Mouse (Mus musculus) left cerebral cortex, postnatal 10 days (tissue): Measurements from ENCODE around the gene Thada. TPM values are rescaled to one million over a fixed set of nuclear protein-coding genes. Genes with fewer than 3 reads are reported as not detected.
"Not testable (repeated sequence)": the region's sequence is repeated elsewhere in the genome, so short reads cannot be mapped to it uniquely, and the experiment has no call there.

Source experiments
- DNase-seq, 2 experiments: peaks; one replicate each; pipeline ENCODE4 v3.0.0; 2021 to 2022; ENCODE audit warnings: low spot score in 2 of 2, mixed read lengths in 1 of 2; ENCODE audit errors: extremely low spot score in 1 of 2
- intact Hi-C: fragments of 180-260 bp; cut with DNase I; formaldehyde crosslinking; loops from one replicate; pipeline ENCODE4 v1.15.1; 2025
- total RNA-seq, 2 experiments: library from RNA; stranded (reverse); gene quantifications; 2 replicates each; pipeline ENCODE4 v1.2.3; 2021

The Thada gene
- total RNA-seq, 2 experiments from 2014 or later = 13.3 to 13.8 TPM

- intact Hi-C loops = no loop called here
- DNase-seq = no peak
Observed at GRCm38 (mm10) chr17:84329906-84330470, 136.0 kb downstream of the Thada start.

- intact Hi-C loops = no loop called here
Observed at GRCm38 (mm10) chr17:84328526-84328925, 137.5 kb downstream of the Thada start.

DNA sequence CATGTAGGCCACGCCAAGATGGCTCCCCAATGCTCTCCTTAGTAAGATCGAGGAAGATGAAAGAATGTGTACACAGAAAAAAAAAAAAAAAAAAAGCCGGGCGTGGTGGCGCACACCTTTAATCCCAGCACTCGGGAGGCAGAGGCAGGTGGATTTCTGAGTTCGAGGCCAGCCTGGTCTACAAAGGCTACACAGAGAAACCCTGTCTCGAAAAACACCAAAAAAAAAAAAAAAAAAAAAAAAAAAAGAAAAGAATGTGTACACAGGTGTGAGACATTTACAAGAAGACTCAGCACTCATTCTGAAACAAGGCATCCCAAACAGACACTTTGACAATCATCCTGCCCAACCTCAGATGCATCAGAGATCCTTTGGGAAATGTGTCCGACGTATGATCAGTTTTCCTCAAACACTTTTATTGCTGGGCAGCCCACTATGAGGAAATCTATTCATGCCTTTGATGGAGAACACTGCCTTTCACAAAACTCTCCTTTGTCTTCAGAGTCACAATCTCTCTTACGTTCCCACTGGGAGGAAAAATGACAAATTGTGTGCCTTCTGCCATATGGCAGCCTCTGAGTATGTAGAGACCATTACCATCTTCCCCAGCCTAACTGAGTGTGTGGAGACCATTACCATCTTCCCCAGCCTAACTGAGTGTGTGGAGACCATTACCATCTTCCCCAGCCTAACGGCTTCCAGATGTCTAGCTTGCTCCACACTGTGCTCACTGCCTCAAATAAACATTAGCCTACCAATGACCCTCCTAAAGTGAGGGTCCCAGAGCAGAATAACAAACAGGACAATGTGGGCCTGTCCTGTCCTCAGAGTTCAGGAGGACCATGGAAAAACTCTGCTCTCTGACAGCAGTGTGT lies 138.7 kb downstream of the Thada start:
- DNase-seq = no peak

More at GRCm38 (mm10) chr17:84328526-84328925, 137.5 kb downstream of the Thada start:
- no peak for DNase-seq

GRCm38 (mm10) chr17:84322176-84322575 lies 143.8 kb downstream of the Thada start:
- intact Hi-C loops = no loop called here
- no peak for DNase-seq

More for the DNA sequence above, 138.7 kb downstream of the Thada start:
- intact Hi-C loops = no loop called here

GRCm38 (mm10) chr17:84321351-84321750 lies 144.7 kb downstream of the Thada start:
- DNase-seq = no peak

DNA sequence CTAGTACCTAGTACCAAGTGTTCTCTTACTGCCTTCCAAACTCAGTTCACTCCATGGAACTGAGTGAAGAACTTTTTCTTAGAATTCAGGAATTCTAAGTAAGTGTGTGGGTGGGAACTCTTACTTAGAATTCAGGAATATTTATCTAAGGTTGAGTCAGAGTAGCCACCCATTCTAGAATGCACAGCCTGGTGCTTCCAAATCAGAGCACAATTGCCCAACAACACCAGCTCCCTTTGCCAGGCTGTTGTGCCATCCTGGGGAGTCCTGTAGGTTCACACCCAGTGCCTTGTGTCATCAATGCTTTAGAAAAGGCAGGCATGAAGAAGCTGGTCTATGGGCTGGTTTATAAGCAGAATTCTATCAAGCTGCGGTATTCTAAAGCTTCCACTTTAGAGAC lies 145.4 kb downstream of the Thada start:
- DNase-seq = no peak
- intact Hi-C loops = no loop called here

More at GRCm38 (mm10) chr17:84321351-84321750, 144.7 kb downstream of the Thada start:
- intact Hi-C loops = no loop called here

DNA sequence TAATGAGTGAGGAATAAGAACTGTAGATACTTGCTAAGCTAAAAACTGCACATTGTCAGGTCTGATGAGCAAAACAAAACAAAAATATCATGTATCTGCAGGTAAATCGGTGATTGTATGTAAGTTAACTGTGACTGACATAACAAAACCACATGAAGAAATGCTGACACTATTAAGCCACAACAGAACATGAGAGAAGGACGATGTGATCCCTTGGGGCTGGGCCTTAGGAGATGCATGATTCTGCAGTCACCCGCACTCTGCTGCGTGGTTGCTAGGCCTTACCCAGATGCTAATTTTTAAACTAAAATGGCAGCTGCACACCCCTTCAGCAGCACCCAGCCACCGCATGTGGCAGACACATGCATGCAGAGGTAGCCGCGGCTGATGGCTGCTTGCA lies 151.7 kb downstream of the Thada start:
- intact Hi-C loops = no loop called here
- no peak for DNase-seq

DNA sequence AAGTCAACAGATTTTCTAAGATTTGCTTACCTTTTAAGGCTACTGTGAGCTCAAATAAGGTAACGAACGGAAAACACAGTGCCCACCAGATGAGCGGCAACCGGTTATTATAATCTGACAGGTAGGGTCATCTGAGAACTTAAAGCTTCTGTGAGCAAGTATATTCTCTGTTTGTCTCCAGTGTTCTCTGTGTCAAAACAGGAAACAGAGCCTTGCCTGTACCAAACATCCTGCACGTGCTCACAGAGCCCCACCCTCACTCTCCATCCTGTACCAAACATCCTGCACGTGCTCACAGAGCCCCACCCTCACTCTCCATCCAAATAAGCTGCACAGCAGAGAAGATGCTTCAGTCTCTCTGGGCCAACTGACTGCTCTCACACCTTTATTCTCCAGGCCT lies 152.5 kb downstream of the Thada start:
- no peak for DNase-seq
- intact Hi-C loops = no loop called here

DNA sequence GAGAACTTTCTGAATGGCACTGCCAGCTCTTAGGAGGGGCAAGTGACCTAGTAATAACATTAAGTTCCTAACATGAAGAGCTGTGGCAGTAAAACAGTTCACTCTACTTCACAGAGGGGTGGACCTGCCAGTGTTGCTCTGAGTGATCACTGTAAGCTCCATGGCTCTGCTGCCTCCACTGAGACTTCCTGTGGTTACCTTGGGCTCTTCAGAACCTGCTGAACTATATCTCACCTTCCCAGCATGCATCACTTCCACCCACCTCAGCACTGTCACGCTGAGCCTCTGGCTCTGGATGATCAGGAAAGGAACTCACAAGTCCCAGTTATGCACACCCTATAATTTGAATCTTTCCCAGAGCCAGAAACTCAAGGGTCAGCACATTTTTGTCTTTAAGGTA lies 159.9 kb downstream of the Thada start:
- intact Hi-C loops = no loop called here
- DNase-seq = no peak

DNA sequence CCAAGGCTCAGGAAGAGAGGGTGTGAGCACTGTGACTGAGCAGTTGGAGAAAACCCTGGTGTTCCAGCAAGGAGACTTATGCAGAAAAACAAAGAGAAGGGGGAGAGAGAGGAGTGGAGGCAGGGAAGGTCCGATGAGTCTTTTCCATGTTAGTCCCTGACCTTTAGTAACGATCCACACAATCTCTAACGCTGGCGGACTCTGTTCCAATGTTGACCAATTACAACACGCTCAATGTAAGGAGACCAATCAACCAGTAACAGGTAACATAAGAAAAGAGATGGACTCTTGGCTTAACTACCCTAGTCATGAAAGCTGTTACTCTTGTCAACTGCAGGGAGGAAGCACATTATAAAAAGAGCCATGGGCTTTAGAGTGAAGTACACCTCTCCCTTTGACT lies 160.9 kb downstream of the Thada start:
- intact Hi-C loops = no loop called here

GRCm38 (mm10) chr17:84304141-84304540 lies 161.9 kb downstream of the Thada start:
- intact Hi-C loops = no loop called here
- DNase-seq = no peak

More for the DNA sequence above, 160.9 kb downstream of the Thada start:
- no peak for DNase-seq

DNA sequence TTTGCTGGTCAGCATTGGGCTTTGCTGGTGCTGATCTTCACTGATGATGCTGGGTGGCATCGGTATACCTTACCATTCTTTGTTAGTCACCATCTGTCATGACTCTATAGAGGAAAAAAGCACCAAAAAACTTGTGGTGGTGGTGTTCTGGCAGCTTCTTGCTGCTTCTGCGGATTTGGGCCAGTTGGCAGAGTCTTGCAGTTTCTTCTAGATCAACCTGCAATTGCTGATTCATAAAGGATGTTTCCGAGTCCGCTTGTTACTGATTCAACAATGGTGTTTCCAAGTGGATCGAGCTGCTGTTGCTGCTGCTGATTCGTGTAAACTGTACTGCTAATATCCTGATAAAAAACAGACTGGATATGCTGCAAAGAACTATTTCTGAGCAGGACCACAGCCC lies 168.0 kb downstream of the Thada start:
- DNase-seq = no peak
- intact Hi-C loops = no loop called here

DNA sequence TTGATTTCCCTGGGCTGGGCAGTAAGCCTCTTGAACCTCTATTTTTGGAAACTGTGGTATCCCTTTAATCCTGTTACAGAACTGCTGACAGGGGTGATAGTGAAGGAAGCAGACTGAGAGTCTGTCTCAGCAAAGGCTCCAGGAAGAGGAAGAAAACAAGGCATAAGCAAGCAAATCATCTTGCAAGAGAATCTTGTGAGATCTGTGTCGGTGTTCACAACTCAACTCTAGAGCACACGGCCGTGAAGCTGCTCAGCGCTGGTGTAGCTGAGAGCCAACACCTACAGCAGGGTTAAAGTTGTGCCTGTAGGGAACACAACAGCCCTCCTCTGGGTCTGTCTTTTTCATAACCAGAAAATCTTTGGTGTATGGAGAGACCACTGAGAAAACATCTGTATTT lies 172.8 kb downstream of the Thada start:
- intact Hi-C loops = no loop called here
- no peak for DNase-seq

DNA sequence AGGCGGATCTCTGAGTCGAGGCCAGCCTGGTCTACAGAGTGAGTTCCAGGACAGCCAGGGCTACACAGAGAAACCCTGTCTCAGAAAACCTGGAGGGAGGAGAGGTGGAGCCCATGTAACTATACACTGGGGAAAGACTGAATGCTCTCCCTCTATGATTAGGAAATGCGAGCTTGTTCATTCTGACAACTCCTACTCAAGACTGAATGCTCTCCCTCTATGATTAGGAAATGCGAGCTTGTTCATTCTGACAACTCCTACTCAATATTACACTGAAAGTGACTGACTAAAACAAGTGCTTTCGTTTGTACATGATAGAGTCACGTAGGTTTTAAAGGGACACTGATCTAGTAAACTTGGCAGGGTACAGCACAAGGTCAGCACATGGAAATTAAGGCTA lies 174.8 kb downstream of the Thada start:
- intact Hi-C loops, DNase-seq: not testable (repeated sequence)

DNA sequence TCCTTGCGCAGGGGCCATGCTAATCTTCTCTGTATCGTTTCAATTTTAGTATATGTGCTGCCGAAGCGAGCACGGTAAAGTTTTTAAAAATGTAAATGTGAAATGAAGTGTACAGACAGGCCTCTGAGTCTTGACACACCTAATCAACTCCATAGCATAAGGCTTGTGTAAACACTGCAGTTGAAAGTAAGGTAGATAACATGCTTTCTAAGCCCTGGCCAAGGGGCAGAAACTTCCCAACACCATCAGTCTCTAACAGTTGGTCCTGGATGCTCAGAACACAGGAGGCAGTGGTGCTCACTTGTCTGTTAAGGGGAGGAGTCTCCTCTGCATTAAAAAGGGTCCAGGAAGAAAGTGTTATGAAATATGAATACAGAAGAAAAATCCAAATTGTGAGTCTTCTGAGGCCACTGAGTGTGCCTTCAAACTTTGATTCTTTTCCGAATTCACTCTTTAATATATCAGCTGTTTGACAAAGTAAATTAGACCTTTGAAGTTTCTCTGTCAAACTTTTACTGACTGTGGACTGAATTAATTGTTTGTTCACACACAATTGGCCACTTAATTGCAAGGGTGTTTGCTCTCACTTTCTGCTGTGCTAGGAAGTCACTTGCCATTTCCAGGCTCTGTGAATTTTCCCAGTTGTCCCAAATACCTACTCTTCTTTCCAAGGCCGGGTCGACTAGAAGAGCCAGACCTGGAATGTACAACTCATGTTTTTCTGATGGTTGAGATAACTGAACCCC lies 178.2 kb downstream of the Thada start:
- no peak for DNase-seq
- intact Hi-C loops = no loop called here

DNA sequence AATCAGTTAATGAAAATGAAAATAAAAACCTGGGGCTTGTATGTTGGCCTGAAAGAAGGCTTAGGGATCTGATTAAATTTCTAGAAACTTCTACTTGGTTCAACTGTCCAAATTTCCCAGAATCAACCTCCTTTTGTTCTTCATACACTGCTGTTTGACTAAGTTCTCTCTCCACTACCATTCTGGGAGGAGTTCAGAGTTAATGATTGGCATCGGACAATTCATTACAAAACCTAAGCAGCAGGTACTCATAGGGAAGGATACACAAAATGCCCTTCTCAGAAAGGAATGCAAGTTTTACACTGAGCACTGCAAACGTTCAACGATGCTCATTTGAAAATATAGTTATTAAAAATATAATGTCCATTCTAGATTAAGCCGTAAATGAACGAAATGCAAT lies 179.5 kb downstream of the Thada start:
- DNase-seq = no peak
- intact Hi-C loops = no loop called here

DNA sequence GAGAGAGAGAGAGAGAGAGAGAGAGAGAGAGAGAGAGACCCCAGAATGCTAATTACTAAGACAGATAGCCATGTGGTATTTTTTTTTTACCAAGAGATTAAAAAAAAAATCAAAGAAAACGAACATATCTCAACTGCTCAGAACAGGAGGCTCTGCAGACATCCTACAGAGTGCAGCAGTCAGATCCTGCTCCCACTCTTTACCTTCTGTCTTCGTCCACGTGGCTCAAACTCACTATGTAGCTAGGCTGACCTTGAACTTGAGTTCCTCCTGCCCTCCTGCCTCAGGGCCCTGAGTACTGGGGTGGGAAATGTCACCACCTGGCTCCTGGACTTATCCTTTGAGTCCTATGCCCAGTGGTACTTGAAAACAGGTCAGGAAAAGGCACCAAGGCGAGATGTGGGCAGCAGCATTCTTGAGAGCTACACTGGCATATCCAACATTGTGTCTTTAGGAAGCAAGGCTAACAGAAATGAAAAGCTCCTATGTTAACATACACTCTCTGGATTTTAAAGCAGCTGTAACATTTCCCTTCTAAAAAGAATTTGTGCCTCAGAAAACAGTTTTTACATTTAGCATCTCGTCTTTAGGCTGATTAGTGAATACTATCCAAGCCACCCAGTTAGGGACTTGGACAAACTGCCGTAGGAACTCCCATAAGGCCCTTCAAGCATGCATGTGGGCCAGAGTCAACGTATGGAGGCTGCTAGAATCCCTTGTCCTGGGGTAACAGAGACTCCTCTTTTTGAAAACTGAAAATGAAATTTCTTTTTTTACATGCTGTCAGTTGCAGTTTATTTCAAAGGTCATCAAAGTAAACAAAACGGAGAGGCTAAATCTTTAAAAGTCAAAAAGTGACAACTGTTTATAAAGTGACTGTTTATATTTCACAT lies 183.4 kb downstream of the Thada start:
- no peak for DNase-seq
- intact Hi-C loops = no loop called here

DNA sequence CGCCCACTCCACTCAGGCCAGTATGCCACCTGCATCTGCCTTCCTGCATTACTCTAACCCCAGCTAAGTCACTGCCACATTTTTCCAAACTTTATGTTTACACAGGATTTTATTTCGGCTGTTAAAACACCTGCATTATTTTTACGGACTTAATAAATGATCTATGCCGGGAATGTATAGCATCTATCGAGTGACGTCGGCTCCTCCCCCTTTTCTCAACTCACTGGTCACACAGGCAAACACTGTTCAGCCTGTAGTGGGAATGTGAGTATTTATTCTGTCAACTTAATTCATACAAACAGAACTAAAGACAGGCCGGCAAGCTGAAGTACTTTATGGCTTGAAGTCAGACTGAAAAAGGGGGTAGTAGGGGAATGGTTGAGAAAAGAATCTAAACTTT lies 187.0 kb downstream of the Thada start:
- intact Hi-C loops = no loop called here
- DNase-seq = no peak
